Mouse (Mus musculus): Measurements from ENCODE around the gene Ralgps1. TPM values are rescaled to one million over a fixed set of nuclear protein-coding genes. Genes with fewer than 3 reads are reported as not detected.

The Ralgps1 gene
- polyA plus RNA-seq, 1 experiment from 2014 or later = 42.8 TPM

- no peak overlapping the region for H3K4me2 ChIP-seq
- peaks cover 8% of the 10 kb centered on the region for H3K4me1 ChIP-seq (replicated peaks)
- no peak overlapping the region for H3K27ac ChIP-seq (replicated peaks)
- H3K27me3 ChIP-seq = no peaks in the 10 kb centered on the region
- WGBS = 76% methylated on average over 5 of the region's 5 CpGs
- no peak overlapping the region for H3K4me3 ChIP-seq
- no peaks in the 10 kb centered on the region for H3K36me3 ChIP-seq
- ATAC-seq (ENCODE audit: low FRiP score, low read depth) = no peak
- H3K9ac ChIP-seq = no peak overlapping the region
- no peaks in the 10 kb centered on the region for H3K9me3 ChIP-seq
Observed at GRCm38 (mm10) chr2:33089356-33090032, 281.8 kb downstream of the Ralgps1 start.

- Histone ChIP-seq H3K9ac (no peak overlapping the region), H3K27me3 (no peaks in the 10 kb centered on the region), H3K4me1 (replicated peaks) (peaks cover 8% of the 10 kb centered on the region), H3K4me2 (peak overlapping the region; percentile 39), H3K27ac (replicated peaks) (peak overlapping the region; percentile 63), H3K36me3 (no peaks in the 10 kb centered on the region), H3K9me3 (no peaks in the 10 kb centered on the region), H3K4me3 (peak overlapping the region; percentile 1; the same call in 1 of the 2 replicates)
- WGBS = 68% methylated on average over 7 of the region's 7 CpGs
- ATAC-seq (ENCODE audit: low FRiP score, low read depth) = 0 out of 2 replicates have a peak, but pooled peaks have one; percentile 36
Observed at GRCm38 (mm10) chr2:33086671-33087363, 284.5 kb downstream of the Ralgps1 start.

GRCm38 (mm10) chr2:33086016-33086596 is 285.2 kb downstream of the Ralgps1 start:
- H3K27me3 ChIP-seq = no peaks in the 10 kb centered on the region
- no peaks in the 10 kb centered on the region for H3K36me3 ChIP-seq
- peak overlapping the region; percentile 14; the same call in 1 of the 2 replicates for H3K9ac ChIP-seq
- peak overlapping the region; percentile 39 for H3K4me2 ChIP-seq
- H3K4me3 ChIP-seq = peak overlapping the region; percentile 16
- peak overlapping the region; percentile 66 for H3K27ac ChIP-seq (replicated peaks)
- 40% methylated on average over 7 of the region's 7 CpGs for WGBS
- no peaks in the 10 kb centered on the region for H3K9me3 ChIP-seq
- H3K4me1 ChIP-seq (replicated peaks) = peaks cover 8% of the 10 kb centered on the region
- ATAC-seq (ENCODE audit: low FRiP score, low read depth) = no peak

- WGBS = 97% methylated on average over 3 of the region's 3 CpGs
- Histone ChIP-seq H3K27ac (replicated peaks) (no peak overlapping the region), H3K9me3 (no peaks in the 10 kb centered on the region), H3K27me3 (no peaks in the 10 kb centered on the region), H3K4me1 (replicated peaks) (peaks cover 16% of the 10 kb centered on the region), H3K9ac (no peak overlapping the region), H3K4me2 (no peak overlapping the region), H3K4me3 (no peak overlapping the region), H3K36me3 (no peaks in the 10 kb centered on the region)
- no peak for ATAC-seq (ENCODE audit: low FRiP score, low read depth)
Observed at GRCm38 (mm10) chr2:33084221-33084620, 287.1 kb downstream of the Ralgps1 start.

Small RNA genes within 50 kb of the gene (microRNA-seq; reads per million reads assigned to microRNA genes)
- not detected for gene Gm25998

Other genes starting within 250 kb of the Ralgps1 start
- gene Garnl3, start 239.8 kb downstream of the Ralgps1 start, polyA plus RNA-seq (2015; fragmentation: Nextera tagmentation; extraction: Ambion mirVana) = 56.7 and 57.1 TPM in 2 replicates
- 18.4 and 18.5 TPM in 2 replicates for gene Angptl2, start 155.4 kb downstream of the Ralgps1 start, polyA plus RNA-seq (2015; fragmentation: Nextera tagmentation; extraction: Ambion mirVana)
- 8.3 and 8.5 TPM in 2 replicates for gene Zbtb34, start 59.8 kb upstream of the Ralgps1 start, polyA plus RNA-seq (2015; fragmentation: Nextera tagmentation; extraction: Ambion mirVana)
- gene Zbtb43, start 97.1 kb upstream of the Ralgps1 start, polyA plus RNA-seq (2015; fragmentation: Nextera tagmentation; extraction: Ambion mirVana) = 21.3 and 24.6 TPM in 2 replicates

Measured in hindbrain, embryonic 15.5 days (tissue).